Mouse (Mus musculus) limb, embryonic 10.5 days (tissue): Measurements from ENCODE around the gene Tox4. TPM values are rescaled to one million over a fixed set of nuclear protein-coding genes. Genes with fewer than 3 reads are reported as not detected.
A peak's percentile ranks its signal among the peaks of the same experiment; 100 is the strongest.
"Not testable (repeated sequence)": the region's sequence is repeated elsewhere in the genome, so short reads cannot be mapped to it uniquely, and the experiment has no call there.

Experiments used
- DNase-seq: peaks from one replicate; pipeline ENCODE4 v3.0.0-alpha.2; 2017; ENCODE audit warnings: low spot score
- H3K27ac ChIP-seq: fragments of 300-500 bp; sonication (generic); 2 replicates; pipeline ENCODE4 v1.5.1; 2016; ENCODE audit warnings: mild to moderate bottlenecking
- H3K27me3 ChIP-seq: fragments of 300-500 bp; sonication (generic); 2 replicates; pipeline ENCODE4 v1.6.1; 2016; ENCODE audit warnings: low read depth, mild to moderate bottlenecking; ENCODE audit not compliant: poor library complexity, severe bottlenecking
- H3K36me3 ChIP-seq: fragments of 300-500 bp; sonication (generic); 2 replicates; pipeline ENCODE4 v1.6.1; 2016; ENCODE audit warnings: mild to moderate bottlenecking, moderate library complexity
- H3K4me1 ChIP-seq: fragments of 300-500 bp; sonication (generic); 2 replicates; pipeline ENCODE4 v1.6.1; 2016
- H3K4me3 ChIP-seq: fragments of 300-500 bp; sonication (generic); 2 replicates; pipeline ENCODE4 v1.5.1; 2016; ENCODE audit warnings: mild to moderate bottlenecking, moderate library complexity
- H3K9me3 ChIP-seq: fragments of 300-500 bp; sonication (generic); replicated peaks from 2 replicates; pipeline ENCODE4 v1.6.1; 2016; ENCODE audit warnings: mild to moderate bottlenecking
- WGBS: fragments of 180-500 bp; shearing (Covaris S2); methylation state at CpG from one replicate; pipeline ENCODE4 v1.1.7; 2016; 5-methylcytosine and 5-hydroxymethylcytosine counted together
- polyA plus RNA-seq: library from polyadenylated mRNA; unstranded; fragments of >200 nt; fragmentation: Nextera tagmentation; extraction: Ambion mirVana; gene quantifications from 2 replicates; pipeline ENCODE4 v1.2.1, GENCODE M21; 2016

Tox4 gene
- polyA plus RNA-seq, 1 experiment from 2014 or later = 56.6 TPM

DNA sequence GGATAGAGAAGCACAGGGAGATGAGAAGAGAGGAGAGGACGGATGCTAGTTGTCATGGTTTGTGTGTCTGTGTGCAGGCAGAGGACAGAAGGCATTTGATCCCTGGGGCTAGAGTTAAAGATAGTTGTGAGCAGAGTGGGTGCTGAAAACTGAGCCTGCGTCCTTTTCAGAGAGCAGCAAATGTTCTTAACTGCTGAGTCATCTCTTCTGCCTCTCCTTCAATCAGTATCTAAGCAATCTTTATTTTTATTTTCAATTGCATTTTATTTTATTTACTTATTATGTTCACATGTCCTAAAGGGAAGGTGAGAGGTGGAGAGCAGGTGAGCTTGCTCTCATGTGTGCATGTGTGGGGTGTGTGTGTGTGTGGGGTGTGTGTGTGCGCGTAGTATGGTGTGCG is 4.7 kb downstream of the Tox4 start:
- Histone ChIP-seq H3K27me3 (no peaks in the 10 kb centered on the region), H3K9me3 (no peaks in the 10 kb centered on the region), H3K36me3 (peaks cover 45% of the 10 kb centered on the region), H3K4me1 (peaks cover 8% of the 10 kb centered on the region), H3K4me3 (no peak overlapping the region), H3K27ac (no peak overlapping the region)
- no peak for DNase-seq
- 97% methylated on average over 5 of the region's 5 CpGs for WGBS

DNA sequence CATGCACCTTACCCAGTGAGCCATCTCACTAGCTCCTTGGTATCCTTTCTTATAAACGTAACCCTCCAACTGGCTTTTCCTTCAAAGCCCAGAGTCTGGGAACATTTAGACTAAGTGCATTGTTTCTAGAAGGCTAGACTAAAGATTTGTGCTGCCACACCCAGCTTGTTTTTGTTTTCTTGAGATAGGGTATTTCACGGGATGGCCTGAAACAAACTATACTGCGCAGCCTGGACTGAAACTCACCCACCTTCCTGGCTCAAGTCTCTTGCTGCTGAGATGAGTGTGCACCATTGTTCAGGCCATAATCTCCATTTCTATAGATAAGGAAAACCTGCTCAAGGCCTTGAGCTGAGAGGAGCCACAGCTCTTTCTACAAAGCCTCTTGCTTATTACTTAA is 5.2 kb downstream of the Tox4 start:
- H3K36me3 ChIP-seq = peaks cover 50% of the 10 kb centered on the region
- peaks cover 8% of the 10 kb centered on the region for H3K4me1 ChIP-seq
- H3K27ac ChIP-seq = no peak overlapping the region
- no peak overlapping the region for H3K4me3 ChIP-seq
- H3K9me3 ChIP-seq = no peaks in the 10 kb centered on the region
- no peaks in the 10 kb centered on the region for H3K27me3 ChIP-seq
- 93% methylated on average over 3 of the region's 3 CpGs for WGBS
- no peak for DNase-seq

DNA sequence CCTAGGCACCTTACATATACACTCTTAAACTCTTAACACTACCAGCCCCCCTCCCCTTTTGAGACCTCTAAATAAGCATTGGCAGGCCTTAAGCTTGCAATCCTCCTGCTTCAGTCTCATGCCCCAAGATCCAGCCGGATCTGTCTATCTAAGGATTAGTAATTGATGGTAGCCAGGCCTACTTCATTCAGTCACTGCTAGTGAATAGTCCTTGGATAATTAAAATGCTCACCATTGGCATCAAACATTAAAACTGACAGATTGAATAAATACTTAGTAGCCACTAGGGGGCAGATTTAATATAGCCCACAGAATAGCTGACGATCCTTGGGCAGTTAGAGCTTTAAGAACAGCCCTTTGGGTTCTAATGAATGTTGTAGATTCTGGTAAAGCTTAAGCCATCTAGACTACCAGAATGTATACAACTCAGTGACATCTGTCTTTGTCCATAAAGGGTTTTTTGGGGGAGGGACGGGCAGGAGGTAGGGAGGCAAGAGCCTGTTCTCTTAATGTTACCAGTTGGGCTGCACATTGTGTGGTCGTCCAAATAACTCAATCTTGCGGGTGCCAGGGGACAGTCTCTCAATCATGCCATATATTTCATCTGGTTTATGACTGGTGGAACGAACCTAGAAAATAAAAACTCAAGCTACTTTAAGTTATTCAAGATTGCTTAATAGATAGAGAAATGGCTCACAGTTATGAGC is 16.8 kb downstream of the Tox4 start:
- H3K27ac ChIP-seq = no peak overlapping the region
- peaks cover 99% of the 10 kb centered on the region for H3K36me3 ChIP-seq
- H3K4me3 ChIP-seq = no peak overlapping the region
- no peaks in the 10 kb centered on the region for H3K9me3 ChIP-seq
- no peak for DNase-seq
- no peaks in the 10 kb centered on the region for H3K27me3 ChIP-seq
- no peaks in the 10 kb centered on the region for H3K4me1 ChIP-seq
- WGBS = 80% methylated on average over 6 of the region's 6 CpGs

GRCm38 (mm10) chr14:52303517-52303916 is 24.6 kb downstream of the Tox4 start:
- peaks cover 30% of the 10 kb centered on the region for H3K36me3 ChIP-seq
- WGBS = 93% methylated on average over 3 of the region's 3 CpGs
- H3K9me3 ChIP-seq, H3K4me3 ChIP-seq, H3K27ac ChIP-seq, H3K27me3 ChIP-seq, DNase-seq, H3K4me1 ChIP-seq: not testable (repeated sequence)

DNA sequence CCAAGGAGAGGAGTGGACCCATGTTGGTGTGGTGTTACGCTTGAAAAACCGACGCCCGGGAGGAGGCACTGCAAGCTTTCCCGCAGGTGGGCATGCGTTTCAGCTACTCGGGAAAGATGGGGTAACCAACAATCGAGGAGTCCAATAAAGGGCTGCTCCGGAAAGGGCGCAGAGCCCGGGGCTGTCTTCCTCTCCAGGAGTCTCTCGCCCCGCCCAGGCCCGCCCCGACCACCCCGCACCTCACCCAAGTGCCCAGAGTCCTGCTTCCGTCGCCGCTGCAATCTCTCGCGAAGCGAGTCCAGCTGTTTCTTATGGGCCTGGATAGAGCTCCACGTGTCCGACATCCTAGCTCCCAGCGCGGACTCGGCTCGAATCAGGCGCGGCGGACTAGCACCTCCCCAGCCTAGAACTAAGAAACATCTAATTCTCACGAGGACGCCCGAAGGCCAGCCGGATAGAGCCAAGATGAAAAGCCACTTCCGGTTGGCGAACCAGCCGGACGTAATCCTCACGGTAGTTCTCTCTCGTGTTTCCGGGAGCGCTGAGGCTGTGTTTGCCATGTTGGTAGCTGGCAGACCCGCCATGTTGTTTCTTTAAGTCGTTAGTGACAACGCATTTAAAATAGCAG is 25.8 kb downstream of the Tox4 start, which contains the start of gene Mettl3:
Mettl3 (minus strand) TSS at position 485 of the 628 bp plus-strand sequence.
- peak; percentile 88 for DNase-seq
- Histone ChIP-seq H3K4me1 (peaks cover 6% of the 10 kb centered on the region), H3K4me3 (peak within 1 kb of the TSS; percentile 72), H3K27ac (peak within 1 kb of the TSS; percentile 93), H3K36me3 (peaks cover 28% of the 10 kb centered on the region), H3K9me3 (no peaks in the 10 kb centered on the region), H3K27me3 (no peaks in the 10 kb centered on the region)
- under 1% methylated on average over 46 of the region's 46 CpGs for WGBS

DNA sequence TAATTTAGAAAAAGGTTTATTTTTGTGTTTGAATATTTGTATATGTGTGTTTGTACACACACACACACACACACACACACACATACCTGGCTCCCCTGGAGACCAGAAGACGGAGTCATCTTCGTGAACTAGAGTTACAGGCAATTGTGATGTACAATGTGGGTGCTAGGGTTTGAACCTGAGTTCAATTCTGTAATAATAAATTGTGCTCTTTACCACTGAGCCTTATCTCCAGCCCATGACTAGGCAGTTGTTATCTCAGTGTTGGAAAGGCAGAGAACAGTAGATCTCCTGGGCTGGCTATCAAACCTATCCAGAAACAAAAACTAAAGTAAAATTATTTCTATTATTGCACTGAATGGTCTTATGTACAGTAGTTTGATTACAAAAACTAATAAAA is 27.2 kb downstream of the Tox4 start:
- Histone ChIP-seq H3K4me1 (peaks cover 6% of the 10 kb centered on the region), H3K27ac (no peak overlapping the region), H3K27me3 (no peaks in the 10 kb centered on the region), H3K36me3 (peaks cover 29% of the 10 kb centered on the region), H3K4me3 (no peak overlapping the region), H3K9me3 (no peaks in the 10 kb centered on the region)
- DNase-seq = no peak
- 96% methylated on average over 2 of the region's 2 CpGs for WGBS

GRCm38 (mm10) chr14:52310343-52310742 is 31.4 kb downstream of the Tox4 start:
- peaks cover 63% of the 10 kb centered on the region for H3K36me3 ChIP-seq
- H3K9me3 ChIP-seq = not testable (repeated sequence)
- 89% methylated on average over 6 of the region's 6 CpGs for WGBS

DNA sequence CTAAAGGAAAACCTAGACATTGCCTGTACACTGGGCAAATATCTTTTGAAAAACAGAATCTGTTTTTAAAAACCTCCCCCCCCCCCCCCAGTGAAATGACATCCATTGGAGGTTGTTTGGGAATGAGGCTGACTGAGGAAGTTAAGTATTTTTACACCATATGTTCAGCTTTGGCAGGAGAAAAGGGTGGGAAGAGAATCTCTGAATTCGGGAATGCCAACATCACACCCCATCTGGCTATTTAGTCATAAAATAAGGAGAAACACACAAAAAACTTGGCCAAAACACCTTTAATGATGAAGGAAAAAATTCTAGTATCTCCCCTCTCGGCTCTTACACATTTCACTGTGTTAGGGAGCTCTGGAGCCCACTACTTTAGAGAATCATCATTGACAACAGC is 32.0 kb downstream of the Tox4 start:
- H3K9me3 ChIP-seq = 0 out of 2 replicates have a peak, but pooled peaks cover 4% of the 10 kb centered on the region
- 98% methylated on average over 2 of the region's 2 CpGs for WGBS
- H3K4me3 ChIP-seq = no peak overlapping the region
- H3K4me1 ChIP-seq = peaks cover 24% of the 10 kb centered on the region
- peaks cover 63% of the 10 kb centered on the region for H3K36me3 ChIP-seq
- no peaks in the 10 kb centered on the region for H3K27me3 ChIP-seq
- DNase-seq = no peak
- H3K27ac ChIP-seq = no peak overlapping the region

More at GRCm38 (mm10) chr14:52310343-52310742, 31.4 kb downstream of the Tox4 start:
- H3K4me1 ChIP-seq = peaks cover 20% of the 10 kb centered on the region
- not testable (repeated sequence) for H3K4me3 ChIP-seq, H3K27me3 ChIP-seq, DNase-seq, H3K27ac ChIP-seq

GRCm38 (mm10) chr14:52313931-52314807 is 35.2 kb downstream of the Tox4 start:
- peak overlapping the region; percentile 98; the same call in 1 of the 2 replicates for H3K27ac ChIP-seq

DNA sequence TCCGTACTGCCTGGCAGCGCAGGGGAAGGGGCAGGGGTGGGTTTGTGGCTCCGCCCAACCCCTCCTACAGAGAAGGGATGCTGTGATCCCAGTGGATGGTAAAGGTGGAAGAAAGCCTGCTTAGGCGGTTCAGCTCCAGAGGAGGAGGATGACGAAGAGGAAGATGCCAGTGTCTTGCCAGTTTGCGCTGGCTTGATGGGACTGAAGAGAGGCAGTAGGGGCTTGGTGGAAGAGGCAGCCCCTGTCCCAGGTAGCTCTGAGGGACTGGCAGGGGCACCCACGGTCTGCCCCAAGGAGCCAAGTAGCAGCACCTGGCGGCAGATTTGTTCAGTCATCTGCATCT is 35.8 kb downstream of the Tox4 start:
- Histone ChIP-seq H3K27ac (peak overlapping the region; percentile 98), H3K27me3 (no peaks in the 10 kb centered on the region), H3K9me3 (0 out of 2 replicates have a peak, but pooled peaks cover 4% of the 10 kb centered on the region), H3K4me1 (peaks cover 33% of the 10 kb centered on the region), H3K4me3 (peak overlapping the region; percentile 82), H3K36me3 (peaks cover 50% of the 10 kb centered on the region)
- peak; percentile 40 for DNase-seq
- WGBS = 31% methylated on average over 8 of the region's 8 CpGs

More at GRCm38 (mm10) chr14:52313931-52314807, 35.2 kb downstream of the Tox4 start:
- no peak for DNase-seq
- 88% methylated on average over 26 of the region's 26 CpGs for WGBS
- peaks cover 54% of the 10 kb centered on the region for H3K36me3 ChIP-seq
- H3K4me1 ChIP-seq = peaks cover 33% of the 10 kb centered on the region
- peak overlapping the region; percentile 82 for H3K4me3 ChIP-seq
- H3K27me3 ChIP-seq = no peaks in the 10 kb centered on the region
- 0 out of 2 replicates have a peak, but pooled peaks cover 4% of the 10 kb centered on the region for H3K9me3 ChIP-seq

GRCm38 (mm10) chr14:52315283-52315780 is 36.4 kb downstream of the Tox4 start:
- peak overlapping the region; percentile 82 for H3K4me3 ChIP-seq
- 0 out of 2 replicates have a peak, but pooled peaks cover 4% of the 10 kb centered on the region for H3K9me3 ChIP-seq
- H3K4me1 ChIP-seq = peaks cover 33% of the 10 kb centered on the region
- H3K27ac ChIP-seq = peak overlapping the region; percentile 98
- no peaks in the 10 kb centered on the region for H3K27me3 ChIP-seq
- WGBS = 5% methylated on average over 17 of the region's 17 CpGs
- no peak for DNase-seq
- peaks cover 46% of the 10 kb centered on the region for H3K36me3 ChIP-seq

DNA sequence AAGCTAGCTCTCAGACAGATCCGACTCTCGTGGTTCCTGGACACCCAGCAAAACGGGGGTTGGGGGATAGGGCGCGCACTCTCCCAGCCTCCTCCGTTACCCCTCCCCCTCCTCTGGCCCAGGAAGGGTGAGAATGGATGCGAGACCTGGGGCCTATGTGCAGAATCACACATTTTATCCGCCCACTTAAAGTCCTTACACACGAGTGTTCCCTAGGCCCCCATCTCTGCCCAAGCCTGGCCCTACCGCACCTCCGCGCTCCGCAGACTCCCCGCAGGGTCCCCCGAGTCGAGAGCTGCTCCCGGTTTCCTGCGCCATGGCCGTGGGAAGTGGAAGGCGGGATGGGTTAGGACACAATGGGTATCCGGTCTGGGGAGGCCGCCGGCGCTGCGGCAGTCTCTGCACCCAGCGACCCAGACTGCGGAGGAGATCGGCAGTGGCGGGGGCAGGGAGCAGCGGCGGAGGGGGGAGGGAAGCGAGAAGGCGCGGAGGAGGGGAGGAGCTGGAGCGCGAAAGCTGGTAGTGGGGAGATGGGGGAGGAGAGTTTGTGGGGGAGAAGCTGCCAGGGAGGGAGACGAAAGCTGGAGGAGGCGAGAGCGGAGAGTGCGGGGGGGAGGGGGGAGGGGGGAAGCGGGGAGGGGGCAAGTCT is 37.0 kb downstream of the Tox4 start:
- Histone ChIP-seq H3K4me3 (peak overlapping the region; percentile 82), H3K27me3 (no peaks in the 10 kb centered on the region), H3K9me3 (0 out of 2 replicates have a peak, but pooled peaks cover 4% of the 10 kb centered on the region), H3K27ac (peak overlapping the region; percentile 98), H3K4me1 (peaks cover 33% of the 10 kb centered on the region), H3K36me3 (peaks cover 40% of the 10 kb centered on the region)
- WGBS = under 1% methylated on average over 34 of the region's 41 CpGs
- peak; percentile 85 for DNase-seq
